Mouse (Mus musculus) forelimb bud, embryonic 11.5 days (tissue): ENCODE measurements at regions not wholly inside any gene's neighbourhood (a gene's known extent, or its start where the extent isn't known, plus 50 kb on each side); places are given as distances from the start of the nearest gene placed in this dataset.

Experiments used
- DNase-seq: peaks from one replicate; pipeline ENCODE4 v3.0.0-alpha.2; 2012; ENCODE audit warnings: low read depth, low spot score

GRCm38 (mm10) chr1:142055207-142055606 is 1585.3 kb upstream of the B3galt2 start:
- no peak for DNase-seq
